Mouse (Mus musculus): ENCODE results near the gene Ncoa6.
"Not testable (repeated sequence)": the region's sequence is repeated elsewhere in the genome, so short reads cannot be mapped to it uniquely, and the experiment has no call there.

The Ncoa6 gene

DNA sequence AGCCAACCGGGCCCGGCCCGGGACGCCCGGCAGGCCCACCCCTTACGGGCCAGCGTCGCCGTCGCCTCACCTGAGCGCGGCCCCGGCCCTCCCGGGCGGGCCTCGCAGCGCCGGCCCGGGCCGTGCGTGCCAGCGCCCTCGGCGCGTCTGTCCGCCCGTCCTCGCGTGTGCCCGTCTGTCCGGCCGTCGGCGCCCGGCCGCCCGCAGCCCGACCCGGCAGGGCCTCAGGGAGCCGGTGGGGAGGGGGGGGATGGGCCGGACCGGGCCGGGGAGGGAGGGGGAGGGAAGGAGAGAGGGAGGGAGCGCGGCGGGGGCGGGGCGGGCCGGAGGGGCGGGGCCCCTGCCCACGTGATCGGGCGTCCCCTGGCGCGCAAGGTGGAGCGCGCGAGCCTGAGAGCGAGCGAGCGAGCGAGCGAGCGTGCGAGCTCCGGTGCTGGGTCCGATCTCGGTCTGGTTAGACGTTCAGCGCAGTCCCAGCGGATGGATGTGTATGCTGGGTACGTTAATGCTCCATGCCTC is at the start of gene Ncoa6:
Gene Ncoa6 (minus strand): TSS at position 325 of the 519 bp plus-strand sequence.
- DNase-seq, result peak; percentile 51

DNA sequence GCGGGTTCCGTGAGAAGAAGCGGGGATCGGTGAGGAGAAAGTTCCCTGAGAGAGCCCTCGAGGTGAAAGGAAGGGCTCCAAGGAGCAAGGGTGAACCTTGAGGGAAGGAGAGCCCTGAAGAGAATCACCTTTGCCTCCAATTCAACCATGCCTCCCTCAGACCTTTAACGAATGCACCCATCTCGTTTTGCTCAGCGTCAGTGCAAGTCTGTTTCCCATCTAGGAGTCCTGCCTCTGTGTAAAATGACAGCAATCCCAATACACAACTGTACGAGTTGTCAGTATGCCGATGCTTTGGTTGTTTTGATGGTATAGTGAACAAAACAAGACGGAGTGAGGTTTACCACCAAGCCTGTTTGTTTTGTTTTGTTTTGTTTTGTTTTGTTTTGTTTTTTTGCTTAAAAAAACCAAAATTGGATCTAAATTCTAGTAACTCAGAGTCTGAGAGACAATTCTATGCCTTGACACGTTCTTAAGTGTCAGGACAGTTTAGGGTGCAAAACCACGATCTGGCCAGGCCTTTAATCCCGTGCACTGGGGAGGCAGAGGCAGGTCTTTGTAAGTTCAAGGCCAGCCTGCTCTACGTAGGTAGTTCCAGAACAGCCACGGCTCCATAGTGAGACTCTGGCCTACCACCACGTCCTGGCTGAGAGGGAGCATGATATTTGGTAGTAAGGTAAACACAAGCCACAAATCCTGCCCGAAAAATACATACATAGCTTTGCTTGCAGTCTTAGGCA is 45.0 kb upstream of the Ncoa6 start:
- no peak for DNase-seq

DNA sequence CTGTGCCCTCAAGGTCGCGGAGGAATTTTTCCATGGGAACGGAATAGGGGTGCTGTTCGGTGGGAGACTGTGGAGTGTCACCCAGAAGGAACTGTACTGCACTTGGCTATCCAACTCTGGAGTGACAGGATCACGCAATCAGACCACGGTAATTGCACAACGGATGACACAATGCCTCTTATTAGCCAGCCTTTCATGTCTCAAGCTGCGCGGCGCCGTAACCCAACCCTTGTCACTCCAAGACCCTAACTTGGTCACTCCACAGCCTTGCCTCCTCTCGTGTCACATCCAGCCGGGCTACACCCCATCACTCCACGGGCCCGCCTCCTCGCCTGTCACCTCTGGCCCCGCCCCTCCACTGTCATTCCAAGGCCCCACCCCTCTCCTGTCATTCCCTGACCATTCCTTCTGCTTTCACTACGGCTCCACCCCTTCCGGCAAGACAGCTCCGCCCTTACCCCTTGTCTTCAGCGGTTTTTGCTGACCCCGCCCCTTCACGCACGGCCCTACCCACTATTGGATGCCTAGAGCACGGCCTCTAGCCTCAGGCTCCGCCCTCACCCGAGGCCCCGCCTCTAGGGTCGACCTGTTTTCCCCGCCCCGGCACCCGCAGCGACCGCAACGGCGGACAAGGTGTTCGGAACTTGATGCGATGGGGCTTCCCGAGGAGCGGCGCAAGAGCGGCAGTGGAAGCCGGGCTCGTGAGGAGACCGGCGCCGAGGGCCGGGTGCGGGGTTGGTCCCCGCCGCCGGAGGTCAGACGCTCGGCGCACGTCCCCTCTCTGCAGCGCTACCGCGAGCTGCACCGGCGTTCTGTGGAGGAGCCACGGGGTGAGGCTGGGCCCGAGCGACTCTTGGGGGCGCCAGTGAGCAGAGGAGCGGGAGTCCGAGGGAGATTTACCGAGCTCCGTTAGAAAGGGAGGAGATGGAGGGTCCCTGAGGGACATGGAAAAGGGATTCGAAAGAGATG is 44.0 kb upstream of the Ncoa6 start, which contains the start of the genes Acss2 and Ggt7:
Gene Acss2 (plus strand): TSS at position 494 of the 969 bp plus-strand sequence.
Gene Ggt7 (minus strand): TSS at position 783 of the 969 bp plus-strand sequence.
- DNase-seq, result peak; percentile 100

DNA sequence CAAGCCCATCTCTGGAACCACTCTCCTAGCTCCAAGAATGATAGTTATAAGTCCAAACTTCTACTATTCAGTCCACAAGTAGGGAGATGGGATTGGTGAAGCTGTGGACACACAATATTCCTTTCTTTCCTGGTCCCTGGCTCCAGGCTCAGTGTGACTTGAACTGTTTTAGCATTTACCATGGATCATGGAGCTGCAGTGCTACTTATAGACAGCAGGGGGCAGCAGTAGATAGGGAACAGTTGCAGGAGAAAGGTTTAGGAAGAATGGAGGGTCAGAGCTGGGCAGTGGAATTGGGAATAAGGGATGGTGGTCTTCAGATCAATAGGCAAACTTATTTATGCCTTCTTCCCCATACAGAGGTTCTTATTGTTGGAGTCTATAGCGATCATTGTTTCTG is 42.2 kb upstream of the Ncoa6 start:
- peak; percentile 83 for DNase-seq

DNA sequence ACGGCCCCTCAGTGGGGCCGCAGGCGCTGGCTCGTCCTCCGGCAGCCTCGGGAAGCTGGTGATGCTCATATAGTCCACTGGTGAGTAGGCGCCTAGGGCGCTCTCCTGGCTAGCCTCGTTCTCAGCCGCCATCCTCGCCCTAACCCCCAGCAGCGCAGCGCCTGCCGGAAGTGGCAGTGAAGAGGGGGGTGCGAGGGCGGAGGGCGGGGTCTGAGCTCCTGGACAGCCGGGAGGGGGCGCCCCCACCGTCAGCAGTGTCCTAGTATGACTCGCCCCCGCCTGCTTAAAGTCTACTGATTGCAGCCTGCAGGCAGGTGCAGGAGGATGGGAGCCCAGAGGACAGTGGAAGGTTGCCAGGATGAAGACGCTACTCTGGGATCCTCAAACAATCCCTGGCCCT is 41.0 kb upstream of the Ncoa6 start:
- DNase-seq, result peak; percentile 78

DNA sequence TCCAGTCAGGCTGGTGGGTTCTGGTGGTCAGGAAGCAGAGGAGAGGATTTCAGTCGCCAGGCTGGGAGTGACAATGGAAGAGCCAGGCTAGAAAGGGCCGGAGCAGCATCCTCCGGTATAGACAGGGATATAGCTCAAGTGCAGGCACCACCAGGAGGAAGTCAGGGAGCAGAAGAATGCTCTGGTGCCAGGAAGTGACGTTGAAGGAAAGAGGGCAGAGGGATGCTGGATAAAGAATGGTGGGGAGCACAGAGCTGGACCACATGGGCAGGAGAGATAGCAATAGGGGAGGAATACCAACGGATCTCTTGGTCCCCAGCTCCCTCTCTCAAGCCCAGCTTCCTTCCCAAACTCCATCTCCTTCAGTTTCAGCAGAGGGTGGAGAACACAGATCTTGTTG is 39.8 kb upstream of the Ncoa6 start:
- DNase-seq, result no peak

DNA sequence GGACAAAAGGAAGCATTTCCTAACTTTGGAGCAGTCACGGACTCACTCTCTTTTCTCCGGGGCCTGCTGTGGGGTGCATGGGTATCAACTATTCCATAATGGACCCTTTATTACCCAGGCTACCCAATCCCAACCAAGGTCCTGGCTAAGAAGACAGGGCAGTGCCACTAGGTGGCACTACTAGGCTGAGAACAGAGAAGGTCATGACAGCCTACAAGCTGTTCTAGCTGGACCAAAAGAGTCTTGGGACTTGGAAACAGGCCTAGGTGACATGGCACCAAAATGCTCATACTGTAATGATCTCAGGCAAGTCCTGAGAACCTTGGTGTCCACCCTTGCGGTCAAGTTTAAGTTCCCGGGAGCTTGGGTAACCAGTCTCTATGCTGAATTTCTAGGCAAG is 38.8 kb upstream of the Ncoa6 start:
- peak; percentile 78 for DNase-seq

DNA sequence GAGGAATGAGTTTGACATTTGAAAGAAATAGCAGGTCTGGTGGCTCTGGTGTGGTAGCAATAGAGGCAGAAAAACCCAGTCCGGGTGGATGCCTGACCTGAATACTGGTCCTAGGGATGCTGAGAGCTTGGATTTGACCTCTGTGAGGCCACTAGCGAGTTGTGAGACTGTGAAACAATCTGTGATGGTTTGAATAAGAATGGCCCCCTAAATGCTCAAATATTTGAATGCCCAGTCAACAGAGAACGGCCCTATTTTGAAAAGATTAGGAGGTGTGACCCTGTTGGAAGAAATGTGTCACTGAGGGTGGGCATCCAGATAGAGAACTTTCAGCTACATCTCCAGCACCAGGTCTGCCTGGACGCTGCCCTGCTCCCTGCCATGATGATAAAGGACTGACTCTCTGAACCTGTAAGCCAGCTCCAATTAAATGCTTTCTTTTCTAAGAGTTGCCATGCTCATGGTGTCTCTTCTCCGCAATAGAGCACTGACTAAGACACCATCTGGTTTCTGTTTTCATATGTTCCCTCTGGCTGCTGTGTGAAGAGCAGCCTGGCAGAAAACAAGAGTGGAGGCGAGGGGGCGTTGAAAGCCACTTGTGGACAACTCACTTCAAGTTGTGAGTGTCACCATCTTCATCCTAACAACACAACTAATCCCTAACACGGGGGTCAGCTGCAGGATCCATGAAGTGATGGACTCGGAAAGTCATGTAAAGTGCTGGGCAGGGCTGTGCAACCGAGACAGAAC is 34.2 kb upstream of the Ncoa6 start:
- DNase-seq, result no peak

DNA sequence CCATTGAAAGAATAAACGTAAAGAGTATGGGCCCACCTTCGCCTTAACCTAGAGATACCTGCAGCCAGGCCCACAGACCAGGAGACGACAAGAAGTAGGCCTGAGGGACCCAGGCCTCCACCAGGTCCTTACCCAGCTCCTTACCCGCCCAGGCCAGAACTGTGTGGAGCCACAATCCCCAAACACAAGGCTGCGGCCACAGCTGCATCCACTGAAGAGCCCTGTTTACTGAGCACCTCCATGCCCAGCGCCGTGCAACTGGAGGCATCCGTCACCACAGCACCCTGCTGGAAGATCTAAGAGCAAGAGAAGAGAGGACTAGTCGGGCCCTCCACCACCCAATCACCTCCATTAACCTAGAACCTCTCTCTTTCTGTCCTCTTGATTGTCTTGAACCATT is 32.1 kb upstream of the Ncoa6 start:
- DNase-seq, result no peak

DNA sequence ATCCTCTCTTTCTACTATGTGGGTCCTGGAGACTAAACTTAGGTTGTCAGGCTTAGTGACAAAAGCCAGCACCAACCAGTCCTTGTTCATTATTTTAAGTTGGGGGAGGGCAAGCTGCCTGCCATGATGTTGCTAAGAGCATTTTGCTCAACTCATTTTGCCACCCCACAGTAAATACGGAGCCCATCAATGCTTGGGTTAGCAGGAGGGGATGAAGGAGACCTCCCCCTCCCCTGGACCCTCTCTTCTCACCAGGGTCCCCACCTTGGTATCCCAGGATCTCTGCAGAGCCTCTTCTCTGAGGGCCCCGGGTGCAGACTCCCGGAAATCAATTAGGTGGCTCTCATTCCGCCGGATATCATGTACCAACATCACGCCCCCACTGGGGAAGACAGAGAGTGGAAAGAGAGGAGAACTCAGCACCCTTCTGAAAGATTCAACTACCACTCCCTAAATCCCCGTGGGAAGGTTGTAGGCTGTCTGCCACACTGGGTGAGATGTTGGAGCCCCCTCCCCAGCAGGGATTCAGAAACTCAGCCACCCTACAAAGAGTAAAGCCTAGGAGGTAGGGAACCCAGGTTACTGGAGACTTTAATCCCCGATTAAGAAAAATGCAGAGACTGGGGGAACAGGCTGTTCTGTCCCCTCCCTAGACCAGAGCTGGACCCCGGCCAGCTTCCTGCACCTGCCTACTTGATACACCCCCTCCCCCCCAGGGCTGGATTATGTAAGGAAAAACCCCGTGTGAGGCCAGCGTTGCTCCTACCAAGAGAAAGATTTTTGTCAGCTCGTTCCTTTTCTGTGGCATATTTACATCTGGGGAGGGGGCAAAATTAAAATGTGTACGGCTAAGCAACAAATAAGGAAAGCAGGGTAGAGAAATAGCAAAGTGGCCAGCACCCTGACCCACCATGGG is 31.0 kb upstream of the Ncoa6 start:
- DNase-seq, result peak; percentile 74

DNA sequence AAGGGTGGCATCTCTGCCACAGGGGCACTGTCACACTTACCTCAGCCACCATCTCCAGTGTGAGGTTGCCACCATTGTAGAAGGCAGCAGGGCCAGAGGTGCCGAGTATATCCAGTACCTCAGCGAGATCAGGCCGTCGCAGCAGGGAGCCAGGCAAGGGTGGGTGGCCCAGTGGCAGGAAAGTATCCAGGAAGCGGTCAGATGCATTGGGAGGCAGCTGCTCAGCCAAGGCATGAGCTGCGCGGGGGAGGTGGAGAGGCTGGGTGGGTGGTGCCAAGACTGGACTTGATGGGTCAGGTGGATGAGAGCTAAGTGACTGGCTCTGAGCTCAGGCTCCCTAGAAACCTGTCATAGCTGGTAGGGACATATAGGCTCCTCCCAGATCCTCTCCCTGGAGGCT is 28.9 kb upstream of the Ncoa6 start:
- DNase-seq, result no peak

DNA sequence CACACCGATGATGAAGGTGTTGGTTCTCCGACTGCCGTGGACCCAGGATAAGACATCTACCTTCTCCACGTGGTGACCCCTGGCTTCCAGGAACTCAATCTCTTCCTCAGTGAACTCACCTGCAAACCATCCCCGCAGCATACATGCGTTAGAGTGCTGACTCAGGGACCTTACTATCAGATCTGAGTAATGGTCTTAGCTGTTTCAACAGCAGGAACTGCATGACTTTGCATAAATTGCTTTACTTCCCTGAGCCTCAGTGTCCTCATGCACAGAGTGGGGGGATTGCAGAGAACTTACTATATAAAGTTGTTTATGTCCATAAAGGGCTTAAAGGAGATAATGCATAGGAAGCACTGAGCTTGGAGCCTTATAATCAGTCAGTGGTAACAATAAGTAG is 17.3 kb upstream of the Ncoa6 start:
- no peak for DNase-seq

DNA sequence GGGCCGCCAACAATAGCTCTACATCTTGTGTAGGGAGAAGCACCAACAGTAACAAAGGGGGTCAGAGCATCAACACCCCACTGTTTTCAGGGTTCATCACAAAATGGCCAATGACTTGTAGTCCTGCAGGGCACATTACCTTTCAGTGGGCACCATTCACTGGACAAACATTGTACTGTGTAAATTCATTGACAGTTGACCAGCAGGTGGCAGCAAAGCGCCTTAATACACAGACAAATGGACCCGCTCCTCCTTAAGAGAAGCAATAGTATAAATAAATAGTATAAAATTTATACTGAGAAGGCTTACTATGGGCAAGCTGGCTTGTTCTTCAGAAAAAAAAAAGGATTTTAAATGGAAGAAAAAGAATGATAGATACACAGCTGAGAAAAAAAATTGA is 8.3 kb upstream of the Ncoa6 start:
- DNase-seq, result peak; percentile 89

DNA sequence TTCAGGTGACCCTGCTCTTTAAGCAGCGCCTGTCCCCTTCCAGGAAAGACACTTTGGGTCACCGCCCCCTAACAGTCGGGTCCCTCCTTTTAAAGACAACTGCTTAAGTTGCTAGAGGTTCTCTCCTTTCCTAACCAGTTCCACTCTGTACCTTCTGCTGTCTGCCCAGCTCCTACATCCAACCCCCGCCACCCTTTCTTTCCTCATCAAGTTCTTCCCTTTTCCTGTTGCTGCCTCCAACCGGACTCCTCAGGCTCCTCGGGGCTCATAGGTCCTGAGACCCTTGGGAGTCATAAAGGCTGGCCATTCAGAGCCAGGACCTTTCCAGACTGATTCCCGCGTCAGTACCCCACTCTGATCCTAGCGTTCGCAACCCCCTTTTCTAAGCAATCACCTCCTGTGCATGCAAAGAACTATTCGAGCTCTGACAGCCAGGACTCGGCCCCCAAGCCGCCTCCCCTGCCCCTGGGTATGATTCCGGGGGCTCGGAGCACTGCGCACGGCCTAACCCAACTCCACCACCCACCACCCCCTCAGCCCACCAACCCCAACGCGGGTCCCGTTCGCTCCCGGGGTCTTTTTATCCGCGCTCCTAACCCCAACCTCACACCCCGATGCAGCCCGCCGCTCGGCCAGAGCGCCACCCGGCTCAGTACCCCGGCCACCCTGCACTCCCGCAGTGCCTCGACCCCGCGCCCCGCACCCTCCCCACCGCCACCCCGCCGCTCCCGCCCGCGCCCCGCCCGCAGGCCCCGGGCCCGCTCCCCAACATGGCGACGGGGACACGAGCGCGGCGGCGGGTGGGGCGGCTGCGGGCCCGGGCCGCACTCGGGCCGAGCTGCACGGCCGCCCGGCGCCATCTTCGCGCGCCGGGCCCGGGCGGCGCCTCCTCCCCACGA is 774 bp downstream of the Ncoa6 start:
- DNase-seq, result peak; percentile 72

DNA sequence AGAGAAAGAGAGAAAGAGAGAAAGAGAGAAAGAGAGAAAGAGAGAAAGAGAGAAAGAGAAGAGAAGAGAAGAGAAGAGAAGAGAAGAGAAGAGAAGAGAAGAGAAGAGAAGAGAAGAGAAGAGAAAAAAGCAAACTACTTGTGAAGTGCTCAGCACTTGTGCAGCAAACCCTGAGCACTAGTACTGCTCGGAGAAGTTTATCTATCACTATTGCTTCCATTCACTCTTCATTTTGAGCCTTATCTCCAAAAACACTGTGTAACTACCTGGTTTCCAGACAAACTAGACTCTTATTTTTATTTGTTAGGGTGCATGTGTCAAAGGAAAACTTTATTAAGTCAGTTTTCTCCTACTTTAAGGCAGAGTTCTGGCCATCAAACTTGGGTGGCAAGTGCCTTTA is 6.8 kb downstream of the Ncoa6 start:
- DNase-seq, result no peak

DNA sequence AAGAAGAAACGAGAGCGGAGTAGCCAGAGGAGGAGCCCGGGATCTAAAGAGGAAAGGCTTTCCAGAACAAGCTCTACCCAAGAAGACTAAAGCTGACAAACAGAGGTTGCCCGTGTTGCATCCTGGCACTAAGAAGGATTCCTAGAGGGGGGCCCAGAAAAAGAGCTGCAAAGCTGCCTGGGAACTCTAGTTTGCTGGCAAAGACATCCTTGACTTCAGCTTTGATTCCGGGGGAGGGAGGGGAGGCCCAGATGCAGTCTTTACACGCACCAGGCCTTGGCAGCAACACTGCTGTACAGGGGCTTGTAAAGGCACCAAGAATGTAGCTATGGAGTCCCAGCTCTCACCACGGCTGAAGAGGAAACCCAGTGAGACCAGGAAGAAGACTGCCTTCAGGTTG is 20.1 kb downstream of the Ncoa6 start:
- no peak for DNase-seq

DNA sequence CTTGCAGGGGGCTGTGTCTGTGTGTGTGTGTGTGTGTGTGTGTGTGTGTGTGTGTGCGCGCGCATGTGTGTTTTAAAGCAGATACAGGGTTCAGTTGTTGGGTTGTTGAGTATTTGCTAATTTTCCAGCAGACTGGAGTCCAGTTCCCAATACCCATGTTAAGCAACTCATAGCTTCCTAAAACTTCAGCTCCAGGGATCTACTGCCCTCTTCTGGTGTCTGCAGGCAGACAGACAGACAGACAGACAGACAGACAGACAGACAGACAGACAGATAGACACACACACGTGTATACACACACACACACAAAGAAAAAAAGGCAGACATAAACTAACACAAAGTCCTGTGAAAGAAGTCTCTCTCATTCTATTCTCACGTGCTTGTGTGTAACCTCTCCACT is 22.4 kb downstream of the Ncoa6 start:
- DNase-seq, result no peak

DNA sequence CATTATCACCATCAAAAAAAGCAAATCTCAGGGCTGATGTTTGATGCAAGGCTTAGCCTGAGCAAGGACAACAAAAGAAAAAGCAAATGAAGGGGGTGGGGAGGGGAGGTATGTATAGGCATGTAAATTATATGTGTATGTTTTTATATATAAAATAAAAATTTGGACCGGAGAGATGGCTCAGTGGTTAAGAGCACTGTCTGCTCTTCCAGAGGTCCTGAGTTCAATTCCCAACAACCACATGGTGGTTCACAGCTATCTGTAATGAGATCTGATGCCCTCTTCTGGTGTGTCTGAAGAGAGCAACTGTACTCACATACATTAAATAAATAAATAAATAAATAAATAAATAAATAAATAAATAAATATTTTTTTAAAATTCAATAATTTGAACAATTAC is 25.8 kb downstream of the Ncoa6 start:
- not testable (repeated sequence) for DNase-seq

DNA sequence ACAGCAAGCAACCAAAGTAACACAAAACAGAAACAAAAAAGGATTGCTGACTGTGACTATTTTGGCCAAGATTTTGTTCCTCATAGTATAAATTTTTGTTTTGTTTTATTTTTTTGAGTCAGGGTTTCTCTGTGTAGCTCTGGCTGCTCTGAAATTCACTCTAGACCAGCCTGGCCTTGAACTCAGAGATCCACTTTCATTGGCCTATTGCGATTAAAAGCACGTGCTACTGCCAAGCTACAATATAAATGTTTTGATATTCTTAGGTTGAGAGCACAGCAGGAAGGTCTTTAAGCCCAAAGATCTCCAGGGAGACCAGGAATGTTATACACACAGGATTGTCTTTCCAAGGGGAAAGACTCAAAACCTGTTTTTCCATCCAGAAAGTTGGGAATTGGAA is 30.2 kb downstream of the Ncoa6 start:
- DNase-seq, result no peak

DNA sequence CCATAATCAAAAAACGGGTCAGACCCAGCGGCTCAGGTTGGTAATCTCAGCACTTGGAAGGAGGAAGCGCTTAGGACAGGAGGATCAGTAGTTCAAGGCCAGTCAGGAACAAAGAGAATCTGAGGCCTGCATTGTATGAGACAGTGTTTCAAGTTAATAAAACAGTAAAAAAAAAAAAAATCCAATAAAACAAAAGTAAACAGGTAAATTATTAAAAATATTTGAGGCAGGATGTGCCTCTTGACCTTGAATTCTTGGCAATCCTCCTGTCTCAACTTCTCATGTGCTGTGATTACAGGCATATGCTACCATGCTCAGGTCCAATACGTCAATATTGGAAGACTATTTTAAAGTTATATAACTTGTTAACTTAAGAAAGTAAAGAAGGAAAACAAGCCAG is 30.8 kb downstream of the Ncoa6 start:
- DNase-seq, result no peak

DNA sequence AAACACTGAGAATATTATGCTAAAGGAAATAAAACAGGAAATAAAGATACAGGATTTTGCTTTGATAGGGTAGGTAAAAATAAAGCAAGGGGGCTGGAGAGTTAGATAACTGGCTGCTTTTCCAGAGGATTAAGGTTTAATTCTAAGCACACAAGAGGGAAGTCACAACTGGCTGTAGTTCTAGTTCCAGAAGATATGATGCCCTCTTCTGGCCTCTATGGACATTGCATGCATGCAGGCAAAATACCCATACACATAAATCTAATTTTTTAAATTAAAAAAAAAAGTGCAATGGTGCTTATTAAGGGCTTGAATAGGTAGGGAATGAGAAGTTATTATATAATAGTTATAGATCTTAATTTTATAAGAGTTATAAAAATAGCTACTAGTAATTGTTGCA is 37.2 kb downstream of the Ncoa6 start:
- DNase-seq, result peak; percentile 54

Measured in lung, postnatal 36 days (tissue).